Mouse (Mus musculus): ENCODE measurements around the gene Tsfm. TPM values are rescaled to one million over a fixed set of nuclear protein-coding genes. Genes with fewer than 3 reads are reported as not detected.

The Tsfm gene
- polyA plus RNA-seq, 1 experiment from 2014 or later, result 61.0 TPM

GRCm38 (mm10) chr10:127002765-127003164 is 27.9 kb downstream of the Tsfm start:
- no peak overlapping the region for H3K27ac ChIP-seq (replicated peaks; ENCODE audit: low read depth, low read length)
- no peaks in the 10 kb centered on the region for H3K27me3 ChIP-seq (replicated peaks; ENCODE audit: control insufficient read depth, insufficient read depth, low read length)
- peaks cover 31% of the 10 kb centered on the region for H3K36me3 ChIP-seq (ENCODE audit: control insufficient read depth, insufficient read depth, low read length)
- 82% methylated on average over 5 of the region's 5 CpGs for WGBS
- no peaks in the 10 kb centered on the region for H3K4me1 ChIP-seq (ENCODE audit: control insufficient read depth, insufficient read depth, low read length)
- no peak overlapping the region for H3K9ac ChIP-seq (ENCODE audit: low read depth, low read length)
- no peak overlapping the region for H3K4me2 ChIP-seq (ENCODE audit: low read depth, low read length)
- ATAC-seq (ENCODE audit: low read depth), result no peak
- H3K4me3 ChIP-seq (ENCODE audit: low read depth, low read length), result no peak overlapping the region
- no peak for DNase-seq (ENCODE audit: low spot score)
- H3K9me3 ChIP-seq (ENCODE audit: control insufficient read depth, low read length), result no peaks in the 10 kb centered on the region

GRCm38 (mm10) chr10:127002056-127002455 is 28.6 kb downstream of the Tsfm start:
- H3K36me3 ChIP-seq (ENCODE audit: control insufficient read depth, insufficient read depth, low read length), result peaks cover 38% of the 10 kb centered on the region
- DNase-seq (ENCODE audit: low spot score) (no peak), ATAC-seq (ENCODE audit: low read depth) (no peak)
- no peaks in the 10 kb centered on the region for H3K27me3 ChIP-seq (replicated peaks; ENCODE audit: control insufficient read depth, insufficient read depth, low read length)
- H3K9ac ChIP-seq (ENCODE audit: low read depth, low read length), result no peak overlapping the region
- H3K9me3 ChIP-seq (ENCODE audit: control insufficient read depth, low read length), result no peaks in the 10 kb centered on the region
- no peaks in the 10 kb centered on the region for H3K4me1 ChIP-seq (ENCODE audit: control insufficient read depth, insufficient read depth, low read length)
- H3K27ac ChIP-seq (replicated peaks; ENCODE audit: low read depth, low read length), result no peak overlapping the region
- H3K4me3 ChIP-seq (ENCODE audit: low read depth, low read length), result no peak overlapping the region
- H3K4me2 ChIP-seq (ENCODE audit: low read depth, low read length), result no peak overlapping the region
- WGBS, result 83% methylated on average over 1 of the region's 1 CpGs

- 72% methylated on average over 9 of the region's 9 CpGs for WGBS
- DNase-seq (ENCODE audit: low spot score), result no peak
- H3K36me3 ChIP-seq (ENCODE audit: control insufficient read depth, insufficient read depth, low read length), result peaks cover 38% of the 10 kb centered on the region
- H3K9me3 ChIP-seq (ENCODE audit: control insufficient read depth, low read length), result no peaks in the 10 kb centered on the region
- no peak overlapping the region for H3K4me3 ChIP-seq (ENCODE audit: low read depth, low read length)
- H3K9ac ChIP-seq (ENCODE audit: low read depth, low read length), result no peak overlapping the region
- 0 out of 2 replicates have a peak overlapping the region, but pooled peaks have one; percentile 28 for H3K27ac ChIP-seq (replicated peaks; ENCODE audit: low read depth, low read length)
- no peaks in the 10 kb centered on the region for H3K27me3 ChIP-seq (replicated peaks; ENCODE audit: control insufficient read depth, insufficient read depth, low read length)
- no peak overlapping the region for H3K4me2 ChIP-seq (ENCODE audit: low read depth, low read length)
- no peaks in the 10 kb centered on the region for H3K4me1 ChIP-seq (ENCODE audit: control insufficient read depth, insufficient read depth, low read length)
- no peak for ATAC-seq (ENCODE audit: low read depth)
These were observed 29.3 kb downstream of the Tsfm start for GRCm38 (mm10) chr10:127001297-127001696.

GRCm38 (mm10) chr10:127000529-127000928 is 30.1 kb downstream of the Tsfm start, which contains the start of gene Avil:
Gene Avil, plus strand, starts transcription at chr10:127000709.
- DNase-seq (ENCODE audit: low spot score), result no peak
- Histone ChIP-seq H3K9ac (ENCODE audit: low read depth, low read length) (no peak within 1 kb of the TSS), H3K27me3 (replicated peaks; ENCODE audit: control insufficient read depth, insufficient read depth, low read length) (no peaks in the 10 kb centered on the region), H3K4me1 (ENCODE audit: control insufficient read depth, insufficient read depth, low read length) (no peaks in the 10 kb centered on the region), H3K27ac (replicated peaks; ENCODE audit: low read depth, low read length) (peak within 1 kb of the TSS; percentile 28; the same call in 1 of the 2 replicates), H3K9me3 (ENCODE audit: control insufficient read depth, low read length) (no peaks in the 10 kb centered on the region), H3K36me3 (ENCODE audit: control insufficient read depth, insufficient read depth, low read length) (peaks cover 46% of the 10 kb centered on the region), H3K4me2 (ENCODE audit: low read depth, low read length) (no peak within 1 kb of the TSS), H3K4me3 (ENCODE audit: low read depth, low read length) (no peak within 1 kb of the TSS)
- 94% methylated on average over 5 of the region's 5 CpGs for WGBS
- peak; percentile 8; the same call in 1 of the 2 replicates for ATAC-seq (ENCODE audit: low read depth)

GRCm38 (mm10) chr10:126997340-126998113 is 33.1 kb downstream of the Tsfm start:
- Histone ChIP-seq H3K27ac (replicated peaks; ENCODE audit: low read depth, low read length) (no peak overlapping the region), H3K4me1 (ENCODE audit: control insufficient read depth, insufficient read depth, low read length) (no peaks in the 10 kb centered on the region), H3K4me3 (ENCODE audit: low read depth, low read length) (no peak overlapping the region), H3K27me3 (replicated peaks; ENCODE audit: control insufficient read depth, insufficient read depth, low read length) (no peaks in the 10 kb centered on the region), H3K4me2 (ENCODE audit: low read depth, low read length) (no peak overlapping the region), H3K36me3 (ENCODE audit: control insufficient read depth, insufficient read depth, low read length) (peaks cover 76% of the 10 kb centered on the region), H3K9ac (ENCODE audit: low read depth, low read length) (no peak overlapping the region), H3K9me3 (ENCODE audit: control insufficient read depth, low read length) (no peaks in the 10 kb centered on the region)
- DNase-seq (ENCODE audit: low spot score) (no peak), ATAC-seq (ENCODE audit: low read depth) (no peak)
- WGBS, result 62% methylated on average over 13 of the region's 13 CpGs

GRCm38 (mm10) chr10:126993621-126994020 is 37.0 kb downstream of the Tsfm start:
- no peak overlapping the region for H3K9ac ChIP-seq (ENCODE audit: low read depth, low read length)
- H3K9me3 ChIP-seq (ENCODE audit: control insufficient read depth, low read length), result no peaks in the 10 kb centered on the region
- no peaks in the 10 kb centered on the region for H3K27me3 ChIP-seq (replicated peaks; ENCODE audit: control insufficient read depth, insufficient read depth, low read length)
- H3K36me3 ChIP-seq (ENCODE audit: control insufficient read depth, insufficient read depth, low read length), result peaks cover 68% of the 10 kb centered on the region
- peaks cover 3% of the 10 kb centered on the region; the same call in 1 of the 2 replicates for H3K4me1 ChIP-seq (ENCODE audit: control insufficient read depth, insufficient read depth, low read length)
- WGBS, result 73% methylated on average over 3 of the region's 3 CpGs
- no peak for ATAC-seq (ENCODE audit: low read depth)
- no peak overlapping the region for H3K27ac ChIP-seq (replicated peaks; ENCODE audit: low read depth, low read length)
- H3K4me2 ChIP-seq (ENCODE audit: low read depth, low read length), result no peak overlapping the region
- no peak for DNase-seq (ENCODE audit: low spot score)
- no peak overlapping the region for H3K4me3 ChIP-seq (ENCODE audit: low read depth, low read length)

GRCm38 (mm10) chr10:126991676-126992075 is 39.0 kb downstream of the Tsfm start:
- Histone ChIP-seq H3K27me3 (replicated peaks; ENCODE audit: control insufficient read depth, insufficient read depth, low read length) (no peaks in the 10 kb centered on the region), H3K27ac (replicated peaks; ENCODE audit: low read depth, low read length) (no peak overlapping the region), H3K4me1 (ENCODE audit: control insufficient read depth, insufficient read depth, low read length) (peaks cover 18% of the 10 kb centered on the region), H3K4me3 (ENCODE audit: low read depth, low read length) (no peak overlapping the region), H3K36me3 (ENCODE audit: control insufficient read depth, insufficient read depth, low read length) (peaks cover 51% of the 10 kb centered on the region), H3K9ac (ENCODE audit: low read depth, low read length) (no peak overlapping the region), H3K9me3 (ENCODE audit: control insufficient read depth, low read length) (no peaks in the 10 kb centered on the region), H3K4me2 (ENCODE audit: low read depth, low read length) (no peak overlapping the region)
- WGBS, result 69% methylated on average over 3 of the region's 3 CpGs
- DNase-seq (ENCODE audit: low spot score) (no peak), ATAC-seq (ENCODE audit: low read depth) (no peak)

- Histone ChIP-seq H3K4me3 (ENCODE audit: low read depth, low read length) (no peak overlapping the region), H3K4me1 (ENCODE audit: control insufficient read depth, insufficient read depth, low read length) (peaks cover 30% of the 10 kb centered on the region), H3K9me3 (ENCODE audit: control insufficient read depth, low read length) (no peaks in the 10 kb centered on the region), H3K4me2 (ENCODE audit: low read depth, low read length) (no peak overlapping the region), H3K36me3 (ENCODE audit: control insufficient read depth, insufficient read depth, low read length) (peaks cover 44% of the 10 kb centered on the region), H3K9ac (ENCODE audit: low read depth, low read length) (no peak overlapping the region), H3K27ac (replicated peaks; ENCODE audit: low read depth, low read length) (peak overlapping the region; percentile 10; the same call in 1 of the 2 replicates), H3K27me3 (replicated peaks; ENCODE audit: control insufficient read depth, insufficient read depth, low read length) (no peaks in the 10 kb centered on the region)
- 65% methylated on average over 7 of the region's 7 CpGs for WGBS
- DNase-seq (ENCODE audit: low spot score) (peak; percentile 91), ATAC-seq (ENCODE audit: low read depth) (peak; percentile 83)
These were observed 40.2 kb downstream of the Tsfm start for GRCm38 (mm10) chr10:126990313-126991056.
